ENCODE assay signal across 22 mouse cellular contexts in the genomic region with DNA sequence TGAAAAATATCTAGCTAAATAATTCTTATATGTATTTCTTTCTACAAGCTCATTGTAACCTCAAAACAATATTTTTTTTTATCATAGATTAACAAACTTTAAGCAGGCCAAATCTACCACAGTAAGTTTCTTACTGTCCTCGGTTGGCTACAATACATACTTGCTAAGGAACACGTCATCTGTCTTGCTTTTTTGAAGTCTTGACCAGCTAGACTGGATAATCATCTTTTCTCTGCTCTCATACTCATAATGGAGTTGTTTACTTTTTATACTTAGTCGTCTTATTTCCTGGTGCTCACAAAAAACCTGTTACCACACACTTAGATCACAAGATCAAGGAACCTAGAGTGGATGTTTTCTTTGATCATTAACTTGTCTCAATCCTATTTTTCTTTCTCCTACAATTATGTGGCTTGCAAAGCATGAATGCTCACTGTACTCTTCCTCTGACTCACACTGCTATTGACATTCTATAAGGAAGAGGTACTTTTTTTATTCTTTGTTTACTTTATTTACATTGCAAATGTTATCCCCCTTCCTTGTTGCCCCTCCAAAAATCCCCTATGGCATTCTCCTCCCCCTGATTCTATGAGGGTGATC.
"Had no signal": no experiment of that assay in that cellular context is flagged by ENCODE, and none has a peak within 500 bp of the region (broad histone marks: within the 10 kb centered on the region; RNA-seq: fewer than 3 reads in every experiment).

No protein-coding gene starts in this region.

- H3K9me3 ChIP-seq: intestine, embryonic 15.5 days; limb, embryonic 12.5 days; limb, embryonic 15.5 days; midbrain, embryonic 10.5 days; midbrain, embryonic 13.5 days; neural tube, embryonic 13.5 days had no signal

- H3K27ac ChIP-seq: intestine, embryonic 15.5 days; limb, embryonic 12.5 days; limb, embryonic 15.5 days; liver, embryonic 14.5 days; midbrain, embryonic 10.5 days; midbrain, embryonic 13.5 days; neural tube, embryonic 13.5 days had no signal

- H3K27me3 ChIP-seq: intestine, embryonic 15.5 days; limb, embryonic 12.5 days; limb, embryonic 15.5 days; megakaryocyte, embryonic 14.5 days; midbrain, embryonic 13.5 days; neural tube, embryonic 13.5 days had no signal

- DNase-seq: kidney, postnatal 10 days; kidney, postnatal 4 days; left cerebral cortex, postnatal 4 days; liver, postnatal 0 days; lung, postnatal 36 days; retina, postnatal 1 day; right cerebral cortex, postnatal 25 days; spleen, adult 18-20 months; thymus, adult 2 months; thymus, postnatal 14 days; thymus, postnatal 4 days had no signal

- H3K36me3 ChIP-seq: intestine, embryonic 15.5 days; limb, embryonic 12.5 days; limb, embryonic 15.5 days; midbrain, embryonic 10.5 days; midbrain, embryonic 13.5 days; neural tube, embryonic 13.5 days had no signal

- H3K4me3 ChIP-seq: intestine, embryonic 15.5 days; limb, embryonic 12.5 days; limb, embryonic 15.5 days; megakaryocyte, embryonic 14.5 days; midbrain, embryonic 10.5 days; midbrain, embryonic 13.5 days; myocyte; neural tube, embryonic 13.5 days had no signal

- H3K4me1 ChIP-seq: intestine, embryonic 15.5 days; limb, embryonic 12.5 days; limb, embryonic 15.5 days; megakaryocyte, embryonic 14.5 days; midbrain, embryonic 10.5 days; midbrain, embryonic 13.5 days; neural tube, embryonic 13.5 days had no signal

- H3K9ac ChIP-seq: intestine, embryonic 15.5 days; limb, embryonic 12.5 days; limb, embryonic 15.5 days; liver, embryonic 14.5 days; liver, postnatal 0 days; midbrain, embryonic 13.5 days; neural tube, embryonic 13.5 days had no signal

- ATAC-seq: intestine, embryonic 15.5 days; liver, postnatal 0 days; midbrain, embryonic 13.5 days; midbrain, embryonic 16.5 days had no signal

- H3K4me2 ChIP-seq: intestine, embryonic 15.5 days; limb, embryonic 12.5 days; limb, embryonic 15.5 days; liver, embryonic 11.5 days; midbrain, embryonic 13.5 days; neural tube, embryonic 13.5 days had no signal
